Mouse (Mus musculus): ENCODE results near the gene Fgfr2. TPM values are rescaled to one million over a fixed set of nuclear protein-coding genes. Genes with fewer than 3 reads are reported as not detected.

Fgfr2 gene
- polyA plus RNA-seq, 1 experiment from 2014 or later: 137 TPM

DNA sequence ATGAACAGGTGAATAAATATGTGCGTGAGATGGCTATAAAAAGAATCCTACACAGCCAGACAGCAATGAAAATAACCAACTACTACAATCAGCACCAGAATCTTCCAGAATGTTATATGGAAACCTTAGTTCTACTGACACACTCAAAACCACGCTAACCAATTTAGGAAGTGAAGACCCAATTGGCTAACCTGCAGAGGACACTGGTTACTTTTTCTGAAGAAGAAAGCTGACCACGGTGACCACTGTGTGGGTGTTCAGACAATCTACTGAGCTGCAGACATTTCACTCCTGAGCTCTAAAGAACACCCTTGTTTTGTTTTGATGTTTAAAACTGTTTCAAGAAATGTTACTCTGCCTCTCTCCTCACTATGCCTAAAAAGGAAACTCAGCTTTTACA lies 280.0 kb downstream of the Fgfr2 start:
- WGBS: 91% methylated on average over 3 of the region's 3 CpGs
- no peak overlapping the region for H3K4me3 ChIP-seq (replicated peaks)
- H3K9me3 ChIP-seq (replicated peaks): no peaks in the 10 kb centered on the region
- no peaks in the 10 kb centered on the region for H3K27me3 ChIP-seq
- no peak overlapping the region for H3K9ac ChIP-seq
- peaks cover 24% of the 10 kb centered on the region for H3K36me3 ChIP-seq
- H3K4me1 ChIP-seq: no peaks in the 10 kb centered on the region
- no peak for ATAC-seq (ENCODE audit: insufficient number of reproducible peaks, low FRiP score, low TSS enrichment, low read depth)
- no peak overlapping the region for H3K27ac ChIP-seq (replicated peaks)
- no peak overlapping the region for H3K4me2 ChIP-seq (replicated peaks)

DNA sequence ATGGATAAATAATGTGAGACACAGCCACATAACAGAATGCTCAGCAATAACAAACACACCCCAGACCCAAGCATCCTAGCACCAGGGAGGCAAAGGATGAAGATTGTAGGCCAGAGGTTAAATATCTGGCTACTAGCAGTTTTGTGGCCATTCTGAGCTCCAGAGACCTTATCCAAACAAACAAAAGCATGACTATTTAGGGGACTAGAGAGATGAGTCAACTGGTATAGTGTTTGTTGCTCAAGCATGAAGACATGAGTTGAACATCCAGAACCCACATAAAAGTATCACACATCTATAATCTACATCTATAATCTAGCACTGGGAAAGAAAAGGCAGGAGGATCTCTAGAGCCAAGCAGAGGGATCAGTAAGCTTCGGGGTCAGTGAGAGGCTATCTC lies 280.7 kb downstream of the Fgfr2 start:
- 94% methylated on average over 1 of the region's 1 CpGs for WGBS

DNA sequence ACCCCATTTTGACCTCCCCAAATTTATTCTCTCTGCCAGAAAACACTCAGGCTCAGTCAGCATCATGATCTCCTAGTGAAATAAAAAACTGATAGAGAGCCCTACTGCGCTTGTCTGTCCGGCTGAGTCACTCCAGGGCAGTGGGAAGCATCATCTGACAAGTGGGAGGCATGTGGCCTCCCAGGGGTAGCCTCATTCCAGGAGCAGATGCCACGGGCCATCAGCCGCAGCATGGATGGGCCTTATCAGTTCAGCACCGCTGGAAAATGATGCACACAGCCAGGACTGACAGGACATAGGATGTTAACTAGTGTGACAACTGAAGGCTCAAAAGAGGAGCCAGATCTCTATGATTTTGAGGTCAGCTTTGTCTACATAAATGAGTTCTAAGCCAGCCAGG lies 281.9 kb downstream of the Fgfr2 start:
- no peak for ATAC-seq (ENCODE audit: insufficient number of reproducible peaks, low FRiP score, low TSS enrichment, low read depth)
- peaks cover 26% of the 10 kb centered on the region for H3K36me3 ChIP-seq
- no peak overlapping the region for H3K4me2 ChIP-seq (replicated peaks)
- 80% methylated on average over 5 of the region's 5 CpGs for WGBS
- H3K9me3 ChIP-seq (replicated peaks): no peaks in the 10 kb centered on the region
- H3K9ac ChIP-seq: no peak overlapping the region
- H3K4me1 ChIP-seq: no peaks in the 10 kb centered on the region
- no peak overlapping the region for H3K27ac ChIP-seq (replicated peaks)
- no peaks in the 10 kb centered on the region for H3K27me3 ChIP-seq
- H3K4me3 ChIP-seq (replicated peaks): no peak overlapping the region

More for the DNA sequence above, 280.7 kb downstream of the Fgfr2 start:
- ATAC-seq (ENCODE audit: insufficient number of reproducible peaks, low FRiP score, low TSS enrichment, low read depth): no peak
- Histone ChIP-seq H3K36me3 (peaks cover 23% of the 10 kb centered on the region), H3K4me1 (no peaks in the 10 kb centered on the region), H3K4me2 (replicated peaks) (no peak overlapping the region), H3K4me3 (replicated peaks) (no peak overlapping the region), H3K27me3 (no peaks in the 10 kb centered on the region), H3K9me3 (replicated peaks) (no peaks in the 10 kb centered on the region), H3K27ac (replicated peaks) (no peak overlapping the region), H3K9ac (no peak overlapping the region)

DNA sequence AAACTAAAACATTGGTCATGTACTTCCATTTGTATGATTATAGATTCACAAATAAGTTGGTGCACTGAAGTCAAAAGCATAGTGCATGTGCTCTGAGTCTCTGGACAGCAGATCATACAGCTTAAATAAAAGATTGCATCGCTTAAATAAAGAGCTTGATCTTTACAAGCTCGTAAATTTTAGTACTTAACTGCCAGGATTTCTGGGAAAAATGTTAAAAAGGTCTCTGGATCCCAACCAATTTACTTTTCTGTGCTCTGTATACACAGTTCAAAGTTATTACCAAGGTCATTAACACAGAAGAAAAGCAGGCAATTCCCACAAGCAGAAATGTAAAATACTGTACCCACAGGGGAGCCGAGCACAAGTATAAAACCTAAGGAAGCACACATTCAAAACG lies 292.2 kb downstream of the Fgfr2 start:
- no peaks in the 10 kb centered on the region for H3K27me3 ChIP-seq
- no peak overlapping the region for H3K27ac ChIP-seq (replicated peaks)
- no peaks in the 10 kb centered on the region for H3K9me3 ChIP-seq (replicated peaks)
- no peak overlapping the region for H3K4me2 ChIP-seq (replicated peaks)
- H3K4me1 ChIP-seq: no peaks in the 10 kb centered on the region
- 84% methylated on average over 4 of the region's 4 CpGs for WGBS
- H3K9ac ChIP-seq: no peak overlapping the region
- no peak for ATAC-seq (ENCODE audit: insufficient number of reproducible peaks, low FRiP score, low TSS enrichment, low read depth)
- H3K36me3 ChIP-seq: peaks cover 44% of the 10 kb centered on the region
- no peak overlapping the region for H3K4me3 ChIP-seq (replicated peaks)

DNA sequence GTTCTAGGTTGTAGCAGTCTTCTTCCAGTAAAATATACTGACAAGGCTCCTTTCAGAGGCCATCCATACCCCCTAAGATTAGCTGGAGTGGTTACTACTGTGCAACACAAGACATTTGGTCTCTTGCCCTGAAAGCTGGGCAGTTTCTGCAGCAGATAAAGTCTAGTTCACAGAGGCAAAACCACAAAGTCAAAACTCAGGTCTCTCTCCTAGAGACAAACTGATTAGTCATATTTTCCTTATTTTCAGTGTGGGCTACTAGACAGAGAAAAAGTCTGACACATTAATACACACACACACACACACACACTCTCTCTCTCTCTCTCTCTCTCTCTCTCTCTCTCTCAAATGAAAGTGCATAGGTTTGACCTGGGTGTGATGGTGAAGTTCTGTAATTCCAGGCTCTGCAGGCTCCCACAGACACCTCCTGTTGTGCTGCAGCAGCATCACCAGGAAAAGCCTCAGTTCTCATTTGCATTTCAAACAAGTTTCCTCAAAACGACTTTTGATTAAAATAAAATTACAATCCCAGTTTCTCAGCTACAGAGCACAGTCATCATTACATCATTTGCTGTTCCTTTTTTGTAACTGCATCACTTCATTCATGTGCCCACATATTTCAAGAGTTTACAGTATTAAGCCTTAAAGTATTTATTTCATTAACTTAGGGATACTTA lies 298.7 kb downstream of the Fgfr2 start:
- Histone ChIP-seq H3K4me3 (replicated peaks) (no peak overlapping the region), H3K27me3 (no peaks in the 10 kb centered on the region), H3K4me1 (no peaks in the 10 kb centered on the region), H3K27ac (replicated peaks) (no peak overlapping the region), H3K9ac (no peak overlapping the region), H3K9me3 (replicated peaks) (no peaks in the 10 kb centered on the region), H3K4me2 (replicated peaks) (no peak overlapping the region), H3K36me3 (peaks cover 20% of the 10 kb centered on the region)
- WGBS: 40% methylated on average over 1 of the region's 1 CpGs
- ATAC-seq (ENCODE audit: insufficient number of reproducible peaks, low FRiP score, low TSS enrichment, low read depth): no peak

DNA sequence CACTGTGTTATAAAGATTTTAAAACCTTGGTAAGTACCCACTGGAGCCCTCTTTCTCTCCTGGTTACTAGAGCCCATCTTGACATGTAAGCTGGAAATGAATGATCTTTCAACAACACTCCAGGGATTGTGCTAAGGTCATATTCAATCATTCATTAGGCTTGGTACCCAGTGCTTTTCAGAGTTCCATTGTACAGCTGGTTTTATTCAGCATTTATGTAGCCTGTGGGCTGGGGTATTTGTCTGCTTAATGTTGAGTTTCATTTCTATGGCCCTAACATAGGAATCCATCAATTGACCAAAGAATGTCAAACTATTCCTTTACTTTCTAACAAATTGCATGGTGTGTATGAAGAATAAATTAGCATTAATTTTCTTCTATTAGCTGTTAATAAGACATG lies 299.3 kb downstream of the Fgfr2 start:
- H3K4me2 ChIP-seq (replicated peaks): no peak overlapping the region
- peaks cover 19% of the 10 kb centered on the region for H3K36me3 ChIP-seq
- no peaks in the 10 kb centered on the region for H3K9me3 ChIP-seq (replicated peaks)
- no peak overlapping the region for H3K4me3 ChIP-seq (replicated peaks)
- H3K4me1 ChIP-seq: no peaks in the 10 kb centered on the region
- H3K27me3 ChIP-seq: no peaks in the 10 kb centered on the region
- no peak for ATAC-seq (ENCODE audit: insufficient number of reproducible peaks, low FRiP score, low TSS enrichment, low read depth)
- H3K27ac ChIP-seq (replicated peaks): no peak overlapping the region
- H3K9ac ChIP-seq: no peak overlapping the region

DNA sequence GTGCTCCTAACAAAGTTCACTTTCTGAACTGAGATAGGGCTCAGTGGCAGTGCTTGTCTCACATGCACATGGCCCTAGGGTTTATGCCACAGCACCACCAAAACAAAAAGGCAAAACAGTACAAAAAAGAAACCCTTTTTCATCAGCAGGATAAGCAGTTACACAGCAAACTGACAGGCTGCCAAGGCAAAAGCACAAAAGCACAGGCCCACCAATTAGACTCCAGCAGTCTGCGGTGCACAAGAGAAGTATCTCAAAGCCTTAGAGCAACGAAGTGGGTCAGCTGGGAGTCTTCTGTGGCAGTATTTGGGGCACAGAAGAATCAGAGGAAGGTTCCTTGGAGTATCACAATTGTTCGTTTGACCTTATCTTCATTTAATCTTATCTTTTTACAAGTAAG lies 302.5 kb downstream of the Fgfr2 start:
- Histone ChIP-seq H3K4me1 (no peaks in the 10 kb centered on the region), H3K27ac (replicated peaks) (no peak overlapping the region), H3K4me3 (replicated peaks) (no peak overlapping the region), H3K27me3 (no peaks in the 10 kb centered on the region), H3K9ac (no peak overlapping the region), H3K4me2 (replicated peaks) (no peak overlapping the region), H3K36me3 (peaks cover 5% of the 10 kb centered on the region; the same call in 1 of the 2 replicates), H3K9me3 (replicated peaks) (no peaks in the 10 kb centered on the region)
- no peak for ATAC-seq (ENCODE audit: insufficient number of reproducible peaks, low FRiP score, low TSS enrichment, low read depth)
- WGBS: 75% methylated on average over 3 of the region's 3 CpGs

DNA sequence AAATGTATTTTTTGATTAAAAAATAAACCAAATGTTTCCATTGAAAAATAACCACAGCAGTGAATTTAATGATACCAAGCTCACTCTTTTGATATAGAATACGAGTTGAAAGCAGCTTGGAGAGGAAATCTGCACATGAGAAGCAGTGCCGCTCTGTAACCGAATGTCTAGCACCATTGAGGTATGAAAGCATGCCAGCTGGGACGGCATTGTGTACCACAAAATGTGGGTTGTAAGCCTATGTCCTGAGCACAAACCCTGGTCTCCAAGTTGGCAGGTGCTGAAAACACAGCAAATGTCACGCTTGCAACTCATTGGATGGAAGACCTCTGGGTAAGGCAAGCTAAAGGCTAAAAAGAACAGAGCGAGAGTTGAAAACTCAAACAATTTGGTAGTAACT lies 306.1 kb downstream of the Fgfr2 start:
- H3K4me3 ChIP-seq (replicated peaks): no peak overlapping the region
- WGBS: 90% methylated on average over 6 of the region's 6 CpGs
- H3K9ac ChIP-seq: no peak overlapping the region
- no peaks in the 10 kb centered on the region for H3K9me3 ChIP-seq (replicated peaks)
- no peaks in the 10 kb centered on the region for H3K36me3 ChIP-seq
- H3K27me3 ChIP-seq: no peaks in the 10 kb centered on the region
- ATAC-seq (ENCODE audit: insufficient number of reproducible peaks, low FRiP score, low TSS enrichment, low read depth): no peak
- no peak overlapping the region for H3K27ac ChIP-seq (replicated peaks)
- no peak overlapping the region for H3K4me2 ChIP-seq (replicated peaks)
- peaks cover 16% of the 10 kb centered on the region for H3K4me1 ChIP-seq

DNA sequence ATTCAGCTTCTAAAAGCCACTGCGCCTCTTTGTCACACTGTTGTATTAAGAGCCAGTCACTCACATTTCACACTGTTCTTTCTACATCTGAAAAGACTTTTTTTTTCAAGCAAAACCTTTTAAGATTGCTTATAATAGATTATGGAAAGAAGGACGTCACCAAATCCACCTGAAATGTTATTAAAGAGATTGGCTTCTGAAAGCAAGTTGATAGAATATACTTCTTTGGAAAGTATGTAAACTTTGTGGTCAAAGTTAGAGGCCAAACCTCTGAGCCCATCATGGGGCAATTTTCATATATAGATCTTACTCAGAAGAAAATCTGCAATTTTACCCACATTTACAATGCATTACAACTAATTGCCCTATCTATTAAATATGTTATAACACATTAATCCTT lies 306.6 kb downstream of the Fgfr2 start:
- Histone ChIP-seq H3K4me1 (peaks cover 21% of the 10 kb centered on the region), H3K9ac (no peak overlapping the region), H3K36me3 (no peaks in the 10 kb centered on the region), H3K9me3 (replicated peaks) (no peaks in the 10 kb centered on the region), H3K27ac (replicated peaks) (no peak overlapping the region), H3K27me3 (no peaks in the 10 kb centered on the region), H3K4me3 (replicated peaks) (no peak overlapping the region), H3K4me2 (replicated peaks) (no peak overlapping the region)
- no peak for ATAC-seq (ENCODE audit: insufficient number of reproducible peaks, low FRiP score, low TSS enrichment, low read depth)
- 79% methylated on average over 2 of the region's 2 CpGs for WGBS

DNA sequence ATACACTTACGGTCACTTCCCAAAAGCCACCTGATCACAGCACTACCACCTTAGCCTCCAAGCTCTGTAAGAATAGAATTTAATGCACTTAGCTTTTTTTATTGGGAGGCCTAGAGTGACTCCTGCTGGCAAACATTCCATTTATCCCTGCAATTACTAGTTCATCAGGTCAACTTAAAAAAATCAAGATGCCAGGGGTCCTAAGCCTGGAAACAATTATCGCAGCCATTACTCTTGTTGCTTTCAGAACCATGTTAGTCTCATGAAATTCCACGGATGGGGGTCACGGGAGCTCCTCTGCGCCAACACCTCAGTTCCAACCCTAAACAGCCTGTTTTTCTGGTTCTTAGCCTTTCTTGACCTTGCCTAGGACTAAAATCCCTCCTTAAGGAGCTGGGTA lies 308.1 kb downstream of the Fgfr2 start:
- Histone ChIP-seq H3K4me2 (replicated peaks) (no peak overlapping the region), H3K27ac (replicated peaks) (no peak overlapping the region)

DNA sequence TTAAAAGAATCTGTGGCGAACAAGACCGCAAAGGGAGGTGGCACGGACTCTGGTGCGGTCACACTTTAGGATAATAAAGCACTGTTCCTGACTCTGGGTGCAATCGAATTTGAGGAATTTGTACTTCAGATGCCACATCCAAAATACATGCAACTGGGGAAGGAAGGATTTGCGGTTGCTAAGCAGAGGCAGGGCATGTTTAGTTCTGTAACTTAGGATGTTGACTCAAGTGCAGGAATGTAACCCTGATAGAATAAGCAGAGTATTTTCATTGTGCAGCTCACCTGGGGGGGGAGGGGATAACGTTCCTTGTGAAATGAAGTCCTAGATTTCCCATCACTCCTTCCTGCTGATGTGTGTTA lies 309.1 kb downstream of the Fgfr2 start:
- WGBS: under 1% methylated on average over 7 of the region's 7 CpGs
- H3K4me2 ChIP-seq (replicated peaks): peak overlapping the region; percentile 67
- peak overlapping the region; percentile 59 for H3K4me3 ChIP-seq (replicated peaks)
- peak overlapping the region; percentile 93 for H3K27ac ChIP-seq (replicated peaks)
- H3K36me3 ChIP-seq: no peaks in the 10 kb centered on the region
- ATAC-seq (ENCODE audit: insufficient number of reproducible peaks, low FRiP score, low TSS enrichment, low read depth): no peak
- H3K27me3 ChIP-seq: no peaks in the 10 kb centered on the region
- H3K4me1 ChIP-seq: peaks cover 46% of the 10 kb centered on the region
- H3K9ac ChIP-seq: peak overlapping the region; percentile 71
- H3K9me3 ChIP-seq (replicated peaks): no peaks in the 10 kb centered on the region

More for the DNA sequence above, 308.1 kb downstream of the Fgfr2 start:
- Histone ChIP-seq H3K4me1 (peaks cover 36% of the 10 kb centered on the region), H3K36me3 (no peaks in the 10 kb centered on the region), H3K9me3 (replicated peaks) (no peaks in the 10 kb centered on the region), H3K27me3 (no peaks in the 10 kb centered on the region), H3K9ac (no peak overlapping the region), H3K4me3 (replicated peaks) (no peak overlapping the region)
- ATAC-seq (ENCODE audit: insufficient number of reproducible peaks, low FRiP score, low TSS enrichment, low read depth): no peak
- WGBS: 30% methylated on average over 5 of the region's 5 CpGs

DNA sequence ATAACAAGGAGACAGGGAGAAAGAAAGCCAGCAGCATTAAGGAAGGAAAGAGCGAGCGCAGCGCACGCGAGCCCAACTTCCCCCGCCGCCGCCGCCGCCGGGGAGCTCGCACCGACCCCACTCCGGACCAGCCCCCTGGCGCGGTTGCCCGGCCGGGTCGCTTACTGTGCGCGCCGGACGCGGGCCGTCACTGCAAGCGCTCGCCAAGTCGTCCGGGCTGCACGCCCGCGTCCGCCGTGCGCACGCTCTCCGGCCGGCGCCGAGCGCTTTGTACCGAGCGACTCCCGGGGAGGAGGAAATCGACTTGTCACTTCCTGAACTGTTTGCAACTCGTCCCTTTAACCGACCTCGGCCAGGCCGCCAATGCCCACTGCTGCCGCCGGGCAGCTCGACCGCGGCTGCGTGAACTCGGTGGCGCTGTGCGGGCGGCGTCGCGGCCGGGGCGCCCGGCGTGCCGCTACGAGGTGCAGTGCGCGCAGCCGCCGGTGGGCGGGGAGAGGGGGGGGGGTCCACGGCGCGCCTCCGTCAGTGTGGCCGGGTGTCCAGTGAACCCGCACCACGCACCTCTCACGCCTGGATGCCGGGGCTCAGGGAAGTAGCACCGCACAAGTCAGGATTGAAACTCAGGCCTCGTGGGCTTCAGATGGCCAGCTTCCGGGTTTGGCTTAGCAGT lies 309.6 kb downstream of the Fgfr2 start, which contains the start of gene Fam53b:
Fam53b (minus strand) TSS at position 471 of the 673 bp plus-strand sequence.
- Histone ChIP-seq H3K27me3 (no peaks in the 10 kb centered on the region), H3K4me2 (replicated peaks) (peak within 1 kb of the TSS; percentile 67), H3K9ac (peak within 1 kb of the TSS; percentile 71), H3K27ac (replicated peaks) (peak within 1 kb of the TSS; percentile 93), H3K36me3 (no peaks in the 10 kb centered on the region), H3K4me3 (replicated peaks) (peak within 1 kb of the TSS; percentile 59), H3K9me3 (replicated peaks) (no peaks in the 10 kb centered on the region), H3K4me1 (peaks cover 51% of the 10 kb centered on the region)
- peak; percentile 70 for ATAC-seq (ENCODE audit: insufficient number of reproducible peaks, low FRiP score, low TSS enrichment, low read depth)
- WGBS: under 1% methylated on average over 85 of the region's 85 CpGs

Data from embryonic facial prominence, embryonic 15.5 days (tissue).